Mouse (Mus musculus) stomach, embryonic 15.5 days (tissue): ENCODE data around the gene Trak1. TPM values are rescaled to one million over a fixed set of nuclear protein-coding genes. Genes with fewer than 3 reads are reported as not detected.

Experiments used
- ATAC-seq: fragments of 200-750 bp; cut with Nextera tagmentation; 2 replicates; pipeline ENCODE4 v1.8.0; 2017; ENCODE audit warnings: low read depth, moderate number of reproducible peaks, moderate TSS enrichment; ENCODE audit not compliant: insufficient read depth, low FRiP score
- H3K27ac ChIP-seq: fragments of 300-500 bp; sonication (generic); 2 replicates; pipeline ENCODE4 v1.5.1; 2015; ENCODE audit warnings: mild to moderate bottlenecking, inconsistent platforms
- H3K27me3 ChIP-seq: fragments of 300-500 bp; sonication (generic); replicated peaks from 2 replicates; pipeline ENCODE4 v1.6.1; 2015; ENCODE audit warnings: inconsistent platforms
- H3K36me3 ChIP-seq: fragments of 300-500 bp; sonication (generic); 2 replicates; pipeline ENCODE4 v1.6.1; 2015; ENCODE audit warnings: inconsistent platforms
- H3K4me1 ChIP-seq: fragments of 300-500 bp; sonication (generic); 2 replicates; pipeline ENCODE4 v1.6.1; 2015; ENCODE audit warnings: inconsistent platforms
- H3K4me2 ChIP-seq: fragments of 300-500 bp; sonication (generic); 2 replicates; pipeline ENCODE4 v1.6.1; 2015; ENCODE audit warnings: mild to moderate bottlenecking, inconsistent platforms
- H3K4me3 ChIP-seq: fragments of 300-500 bp; sonication (generic); replicated peaks from 2 replicates; pipeline ENCODE4 v1.5.1; 2015; ENCODE audit warnings: inconsistent platforms
- H3K9ac ChIP-seq: fragments of 300-500 bp; sonication (generic); 2 replicates; pipeline ENCODE4 v1.6.1; 2015; ENCODE audit warnings: inconsistent platforms
- H3K9me3 ChIP-seq: fragments of 300-500 bp; sonication (generic); 2 replicates; pipeline ENCODE4 v1.6.1; 2016; ENCODE audit warnings: inconsistent platforms
- WGBS: fragments of 180-500 bp; shearing (Covaris S2); methylation state at CpG from one replicate; pipeline ENCODE4 v1.1.7; 2015; 5-methylcytosine and 5-hydroxymethylcytosine counted together
- polyA plus RNA-seq: library from polyadenylated mRNA; unstranded; fragments of >200 nt; fragmentation: Nextera tagmentation; extraction: Ambion mirVana; gene quantifications from 2 replicates; pipeline ENCODE4 v1.2.1, GENCODE M21; 2015

Trak1 gene
- polyA plus RNA-seq: 20.7 and 21.3 TPM in 2 replicates

DNA sequence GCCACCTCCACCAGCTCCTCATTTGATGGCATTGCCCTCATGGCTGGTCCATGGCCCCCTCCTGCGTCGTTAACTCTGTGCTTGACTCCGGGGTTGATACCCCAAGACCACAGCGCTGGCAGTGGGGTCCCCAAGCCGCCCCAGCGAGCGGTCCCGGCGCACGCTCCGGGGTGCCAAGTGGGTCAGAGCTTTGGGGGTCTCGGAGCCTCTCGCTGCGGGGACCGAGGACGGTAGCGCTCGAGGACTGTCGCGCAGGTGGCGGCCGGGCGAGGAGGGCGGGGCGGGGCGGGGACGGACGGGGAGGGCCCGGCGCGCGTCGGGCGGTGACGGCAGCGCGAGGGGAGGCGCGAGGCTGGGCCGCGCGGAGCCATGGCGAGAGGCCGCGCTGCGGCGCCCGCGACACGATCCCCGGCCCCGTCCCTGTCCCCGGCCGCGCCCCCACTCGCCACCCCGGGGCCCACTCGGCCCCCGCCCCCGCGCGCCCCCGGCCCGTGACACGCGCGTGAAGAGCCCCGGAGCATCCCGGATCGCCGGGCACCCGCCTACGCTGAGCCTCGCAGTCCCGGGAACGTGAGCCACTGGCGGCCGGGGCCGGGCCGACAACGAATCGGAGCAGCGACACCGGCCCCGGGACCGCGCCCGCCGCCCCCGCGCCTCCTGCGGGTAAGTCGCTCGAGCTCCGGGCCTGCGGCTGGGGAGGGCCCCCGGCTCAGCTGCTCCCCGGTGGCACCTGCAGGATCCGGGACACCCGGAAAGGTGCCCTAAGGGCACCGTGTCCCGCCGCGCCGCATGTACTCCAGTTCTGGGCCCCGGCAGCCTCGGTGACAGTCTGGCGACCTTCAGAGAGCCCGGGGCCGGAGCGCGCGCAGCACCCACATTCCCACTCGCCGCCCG, at the start of gene Trak1:
Trak1 (plus strand) TSS at position 332 of the 894 bp plus-strand sequence.
- peaks cover 29% of the 10 kb centered on the region for H3K4me1 ChIP-seq
- H3K4me2 ChIP-seq: peak within 1 kb of the TSS; percentile 95
- peak within 1 kb of the TSS; percentile 87 for H3K4me3 ChIP-seq
- H3K27me3 ChIP-seq: 0 out of 2 replicates have a peak, but pooled peaks cover 3% of the 10 kb centered on the region
- H3K36me3 ChIP-seq: no peaks in the 10 kb centered on the region
- WGBS: under 1% methylated on average over 102 of the region's 116 CpGs
- peak; percentile 92 for ATAC-seq
- no peaks in the 10 kb centered on the region for H3K9me3 ChIP-seq
- peak within 1 kb of the TSS; percentile 88 for H3K9ac ChIP-seq
- 0 out of 2 replicates have a peak within 1 kb of the TSS, but pooled peaks have one; percentile 33 for H3K27ac ChIP-seq

DNA sequence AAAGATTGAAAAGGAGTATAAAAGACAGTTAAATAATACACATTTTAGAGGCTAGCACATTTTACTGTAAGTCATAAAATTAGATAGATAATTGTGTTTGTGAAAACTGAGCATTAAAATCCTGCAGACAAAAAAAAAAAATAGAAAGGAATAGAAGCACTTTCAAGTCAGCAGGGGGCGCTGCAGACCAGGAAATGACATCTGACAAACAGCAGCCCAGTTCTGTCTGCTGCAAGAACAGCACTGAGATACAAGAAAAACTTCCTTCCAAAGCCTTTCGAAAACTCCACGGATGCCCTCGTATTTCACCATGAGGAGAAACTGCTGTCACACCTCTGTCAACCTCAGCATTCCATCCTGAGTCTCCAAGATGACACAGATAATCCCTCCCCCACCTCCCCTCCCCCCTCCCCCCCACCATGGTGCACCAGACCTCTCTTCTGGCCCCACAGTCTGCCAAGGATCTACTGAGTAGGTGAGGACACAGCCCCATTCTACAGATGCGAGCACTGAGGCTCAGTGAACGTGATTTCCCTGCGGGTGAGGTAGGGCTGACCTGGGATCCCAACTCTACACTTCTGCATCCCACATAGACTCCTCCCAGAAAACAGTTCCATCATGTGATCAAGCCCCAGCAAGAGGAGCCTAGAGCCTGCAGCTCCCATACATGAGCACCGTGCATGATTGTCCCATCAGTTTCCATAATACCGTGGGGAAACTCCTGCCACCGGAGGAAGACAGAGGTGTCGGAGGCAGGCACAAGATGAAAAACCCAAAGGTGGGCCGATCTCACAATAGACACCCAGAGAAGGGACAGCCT, 49.1 kb upstream of the Trak1 start:
- no peak overlapping the region for H3K4me2 ChIP-seq
- no peaks in the 10 kb centered on the region for H3K4me1 ChIP-seq
- H3K9ac ChIP-seq: no peak overlapping the region
- peak; percentile 52; the same call in 1 of the 2 replicates for ATAC-seq
- no peak overlapping the region for H3K4me3 ChIP-seq
- H3K27ac ChIP-seq: no peak overlapping the region
- no peaks in the 10 kb centered on the region for H3K36me3 ChIP-seq
- H3K27me3 ChIP-seq: no peaks in the 10 kb centered on the region
- WGBS: 60% methylated on average over 12 of the region's 12 CpGs
- H3K9me3 ChIP-seq: no peaks in the 10 kb centered on the region

DNA sequence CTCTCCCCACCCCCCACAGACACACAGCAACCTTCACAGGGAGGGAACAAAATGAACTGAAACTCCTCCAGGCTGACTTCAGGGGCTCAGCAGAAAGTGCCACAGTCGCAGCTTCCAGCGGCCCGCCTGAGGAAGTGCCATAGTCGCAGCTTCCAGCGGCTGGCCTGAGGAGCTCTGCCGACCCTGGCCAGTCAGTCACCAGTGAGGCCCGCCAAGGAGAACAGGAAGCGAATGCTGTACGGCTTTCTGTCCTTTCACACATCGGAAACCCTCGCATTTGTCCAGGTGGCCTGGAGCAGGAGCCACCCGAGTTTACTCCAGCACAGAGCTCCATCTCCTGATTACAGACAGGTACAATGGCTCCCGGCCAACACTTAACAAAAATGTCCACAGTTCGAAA, 47.5 kb upstream of the Trak1 start:
- no peak overlapping the region for H3K9ac ChIP-seq
- no peak for ATAC-seq
- H3K36me3 ChIP-seq: no peaks in the 10 kb centered on the region
- no peaks in the 10 kb centered on the region for H3K4me1 ChIP-seq
- H3K27me3 ChIP-seq: no peaks in the 10 kb centered on the region
- no peak overlapping the region for H3K27ac ChIP-seq
- WGBS: 43% methylated on average over 14 of the region's 14 CpGs
- H3K4me3 ChIP-seq: no peak overlapping the region
- no peaks in the 10 kb centered on the region for H3K9me3 ChIP-seq
- H3K4me2 ChIP-seq: no peak overlapping the region

DNA sequence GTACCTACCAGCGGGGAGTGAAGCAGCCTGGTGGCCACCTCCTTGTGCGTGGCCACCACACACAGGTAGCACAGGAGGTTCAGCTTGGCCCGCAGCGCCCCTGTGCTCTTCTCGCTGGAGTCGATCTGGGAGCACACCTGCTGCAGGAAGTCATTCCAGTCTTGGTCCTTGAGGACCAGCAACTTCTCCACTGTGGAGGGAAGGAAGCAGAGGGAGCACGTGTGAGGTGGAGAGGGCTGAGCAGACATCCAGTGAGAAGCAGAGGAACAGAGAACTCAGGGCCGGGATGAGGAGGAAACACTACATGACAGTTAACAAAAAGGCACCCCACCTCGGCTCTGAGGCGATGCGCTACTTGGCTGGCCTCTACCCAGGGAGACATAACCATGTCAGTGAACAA, 46.4 kb upstream of the Trak1 start:
- 86% methylated on average over 11 of the region's 11 CpGs for WGBS
- no peak overlapping the region for H3K4me2 ChIP-seq
- no peaks in the 10 kb centered on the region for H3K27me3 ChIP-seq
- H3K27ac ChIP-seq: no peak overlapping the region
- H3K9me3 ChIP-seq: no peaks in the 10 kb centered on the region
- H3K36me3 ChIP-seq: no peaks in the 10 kb centered on the region
- H3K9ac ChIP-seq: no peak overlapping the region
- no peak overlapping the region for H3K4me3 ChIP-seq
- no peak for ATAC-seq
- H3K4me1 ChIP-seq: no peaks in the 10 kb centered on the region

DNA sequence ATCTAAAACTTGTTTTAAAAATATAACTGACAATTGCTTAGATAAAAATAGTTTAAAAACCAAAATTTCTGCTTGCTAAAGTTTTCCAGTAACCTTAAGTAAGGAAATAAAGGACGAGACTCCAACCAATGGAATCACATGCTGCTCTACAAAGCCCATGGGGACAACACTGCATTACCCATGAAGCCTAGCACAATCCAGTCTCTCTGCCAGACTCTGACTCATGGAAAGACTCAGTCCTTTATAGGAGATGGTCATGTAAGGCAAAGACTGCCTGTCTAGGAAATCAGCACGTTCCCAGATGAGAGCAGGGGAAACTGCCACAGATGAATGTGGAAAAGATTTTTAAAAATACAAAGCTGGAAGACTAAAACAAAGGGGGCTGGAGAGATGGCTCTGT, 43.3 kb upstream of the Trak1 start:
- no peak for ATAC-seq
- H3K36me3 ChIP-seq: no peaks in the 10 kb centered on the region
- WGBS: 66% methylated on average over 2 of the region's 2 CpGs

DNA sequence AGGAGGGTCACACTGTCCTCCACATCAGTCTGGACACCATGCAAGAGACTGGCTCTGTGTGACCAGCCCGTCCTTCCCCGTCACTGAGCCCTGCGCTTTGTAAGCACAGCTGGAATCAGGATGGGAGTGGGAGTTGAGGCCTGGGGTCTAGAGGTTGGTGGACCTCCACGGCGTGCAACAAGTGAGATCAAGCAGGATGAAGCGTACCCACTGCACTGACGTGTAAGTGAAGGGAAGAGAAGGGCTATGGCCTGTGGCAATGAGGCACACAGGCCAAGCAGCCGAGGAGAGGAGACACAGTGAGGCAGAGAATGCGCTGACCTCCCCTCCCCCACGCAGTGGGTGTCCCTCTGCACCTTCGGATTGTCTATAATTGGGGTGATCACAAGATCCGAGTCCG, 42.5 kb upstream of the Trak1 start:
- no peak overlapping the region for H3K9ac ChIP-seq
- 92% methylated on average over 13 of the region's 13 CpGs for WGBS
- ATAC-seq: no peak

More for the DNA sequence above, 43.3 kb upstream of the Trak1 start:
- Histone ChIP-seq H3K4me3 (no peak overlapping the region), H3K27me3 (no peaks in the 10 kb centered on the region), H3K9ac (no peak overlapping the region), H3K9me3 (no peaks in the 10 kb centered on the region), H3K4me1 (no peaks in the 10 kb centered on the region), H3K4me2 (no peak overlapping the region), H3K27ac (no peak overlapping the region)

DNA sequence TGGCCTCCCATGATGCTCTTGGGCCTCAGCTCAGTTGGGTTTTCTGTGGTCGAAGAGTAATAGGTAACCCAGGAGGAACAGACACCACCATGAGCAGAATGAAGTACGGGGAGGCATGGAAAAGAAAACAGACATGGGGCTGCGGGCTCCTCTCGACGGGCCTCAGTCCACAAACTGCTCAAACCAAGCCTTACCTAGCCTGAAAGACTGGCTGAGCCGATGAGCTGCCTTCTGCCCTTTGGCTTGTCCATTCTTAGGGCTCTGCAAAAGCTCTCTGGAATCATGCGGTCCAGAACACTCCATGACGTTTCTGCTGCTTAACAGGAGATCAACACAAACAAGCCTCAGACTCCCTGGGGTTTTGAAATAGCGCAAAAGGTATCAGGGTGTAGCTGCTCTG, 40.2 kb upstream of the Trak1 start:
- ATAC-seq: no peak
- Histone ChIP-seq H3K4me1 (no peaks in the 10 kb centered on the region), H3K27ac (no peak overlapping the region), H3K9me3 (no peaks in the 10 kb centered on the region), H3K27me3 (no peaks in the 10 kb centered on the region), H3K4me2 (no peak overlapping the region), H3K36me3 (no peaks in the 10 kb centered on the region), H3K4me3 (no peak overlapping the region), H3K9ac (no peak overlapping the region)
- 83% methylated on average over 9 of the region's 9 CpGs for WGBS

More for the DNA sequence above, 42.5 kb upstream of the Trak1 start:
- H3K4me3 ChIP-seq: no peak overlapping the region
- no peak overlapping the region for H3K27ac ChIP-seq
- H3K9me3 ChIP-seq: no peaks in the 10 kb centered on the region
- H3K4me1 ChIP-seq: no peaks in the 10 kb centered on the region
- no peak overlapping the region for H3K4me2 ChIP-seq
- H3K36me3 ChIP-seq: no peaks in the 10 kb centered on the region
- no peaks in the 10 kb centered on the region for H3K27me3 ChIP-seq

DNA sequence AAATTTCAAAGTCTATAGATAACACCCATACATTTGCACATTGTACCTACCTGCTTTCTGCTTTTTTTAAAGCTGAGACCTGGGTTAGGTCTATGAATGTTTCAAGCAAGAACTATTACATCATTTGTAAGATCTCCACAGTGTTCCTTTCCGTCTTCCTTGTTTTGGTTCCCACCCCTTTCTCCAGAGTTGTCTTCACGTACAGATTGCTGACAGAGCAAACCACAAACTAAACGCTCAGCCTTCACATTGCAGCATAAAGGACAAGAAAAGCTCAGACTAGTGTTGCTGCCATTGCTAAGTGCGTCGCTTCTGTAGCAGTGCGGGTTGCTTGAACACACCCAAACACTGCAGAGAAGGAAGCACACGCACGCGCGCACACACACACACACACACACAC, 32.0 kb upstream of the Trak1 start:
- H3K4me1 ChIP-seq: no peaks in the 10 kb centered on the region
- no peaks in the 10 kb centered on the region for H3K9me3 ChIP-seq
- H3K4me2 ChIP-seq: no peak overlapping the region
- 70% methylated on average over 10 of the region's 10 CpGs for WGBS
- no peak overlapping the region for H3K4me3 ChIP-seq
- no peaks in the 10 kb centered on the region for H3K36me3 ChIP-seq
- H3K9ac ChIP-seq: no peak overlapping the region
- no peaks in the 10 kb centered on the region for H3K27me3 ChIP-seq
- H3K27ac ChIP-seq: no peak overlapping the region
- ATAC-seq: no peak

DNA sequence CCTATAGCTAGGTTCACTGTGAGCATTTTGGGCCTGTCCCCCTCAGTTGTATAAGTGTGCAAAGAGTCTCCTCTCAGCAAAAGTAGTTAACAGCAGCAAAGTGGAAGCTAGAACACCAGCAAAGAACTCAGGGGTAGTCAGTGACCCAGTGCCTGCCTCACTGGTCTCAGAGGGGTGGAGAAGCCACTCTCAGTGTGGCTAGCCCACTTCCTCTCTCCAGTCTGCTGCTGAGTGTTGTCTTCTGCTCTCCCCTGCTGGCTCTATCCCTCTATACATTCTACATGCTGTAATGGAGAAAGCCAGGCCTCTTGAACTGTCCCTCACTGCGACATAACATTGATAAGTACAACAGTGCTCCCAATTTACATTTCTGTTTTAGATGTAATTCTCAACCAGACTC, 26.2 kb upstream of the Trak1 start:
- 90% methylated on average over 1 of the region's 1 CpGs for WGBS
- no peak overlapping the region for H3K4me3 ChIP-seq
- ATAC-seq: no peak
- no peak overlapping the region for H3K9ac ChIP-seq
- H3K9me3 ChIP-seq: no peaks in the 10 kb centered on the region
- H3K27me3 ChIP-seq: no peaks in the 10 kb centered on the region
- 0 out of 2 replicates have a peak, but pooled peaks cover 3% of the 10 kb centered on the region for H3K4me1 ChIP-seq
- H3K4me2 ChIP-seq: no peak overlapping the region
- no peak overlapping the region for H3K27ac ChIP-seq
- H3K36me3 ChIP-seq: no peaks in the 10 kb centered on the region

DNA sequence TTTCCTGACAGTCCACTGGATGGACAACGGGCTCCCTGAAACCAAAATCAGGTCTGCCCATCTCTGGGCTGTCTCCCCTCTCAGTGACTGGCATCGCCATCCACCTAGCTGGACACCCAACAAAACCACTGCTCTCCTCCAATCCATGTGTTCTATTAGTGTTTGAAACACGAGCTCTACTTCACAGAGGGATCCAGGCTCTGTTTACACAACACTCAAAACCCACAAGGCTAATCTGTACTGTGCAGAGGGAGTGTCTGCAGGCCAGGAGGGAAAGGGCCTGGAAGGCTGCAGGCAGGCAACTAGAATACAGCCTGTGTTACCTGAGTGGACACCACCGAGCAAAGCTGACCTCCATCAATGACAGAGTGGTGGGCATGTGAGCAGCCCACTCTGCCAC, 25.7 kb upstream of the Trak1 start:
- Histone ChIP-seq H3K27me3 (no peaks in the 10 kb centered on the region), H3K4me2 (no peak overlapping the region), H3K27ac (no peak overlapping the region), H3K9me3 (no peaks in the 10 kb centered on the region), H3K36me3 (no peaks in the 10 kb centered on the region), H3K4me3 (no peak overlapping the region), H3K4me1 (0 out of 2 replicates have a peak, but pooled peaks cover 3% of the 10 kb centered on the region), H3K9ac (no peak overlapping the region)
- ATAC-seq: peak; percentile 79
- 45% methylated on average over 4 of the region's 4 CpGs for WGBS

DNA sequence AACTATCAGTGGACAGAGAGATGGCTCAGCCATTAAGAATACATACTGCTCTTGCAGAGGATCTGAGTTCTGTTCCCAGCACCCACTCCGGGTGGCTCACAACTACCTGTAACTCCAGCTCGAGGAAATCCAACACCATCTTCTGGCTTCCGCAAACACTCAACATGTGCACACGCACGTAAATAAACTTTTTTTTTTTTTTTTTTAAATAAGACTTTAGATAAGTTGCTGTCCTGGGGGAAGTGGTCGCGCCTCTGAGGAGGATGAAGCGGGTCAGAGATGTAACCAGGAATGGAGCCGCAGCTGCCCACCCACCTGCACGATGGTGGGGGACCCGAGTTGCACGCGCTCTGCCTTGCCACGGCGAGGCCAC, 20.6 kb upstream of the Trak1 start:
- WGBS: 14% methylated on average over 15 of the region's 15 CpGs
- Histone ChIP-seq H3K4me2 (peak overlapping the region; percentile 90), H3K36me3 (no peaks in the 10 kb centered on the region), H3K27ac (no peak overlapping the region), H3K9ac (no peak overlapping the region; the same call in 1 of the 2 replicates), H3K27me3 (no peaks in the 10 kb centered on the region), H3K9me3 (no peaks in the 10 kb centered on the region), H3K4me3 (peak overlapping the region; percentile 81), H3K4me1 (peaks cover 11% of the 10 kb centered on the region; the same call in 1 of the 2 replicates)
- ATAC-seq: no peak
